11 mouse cellular contexts compared by ENCODE assay signal in the genomic region with DNA sequence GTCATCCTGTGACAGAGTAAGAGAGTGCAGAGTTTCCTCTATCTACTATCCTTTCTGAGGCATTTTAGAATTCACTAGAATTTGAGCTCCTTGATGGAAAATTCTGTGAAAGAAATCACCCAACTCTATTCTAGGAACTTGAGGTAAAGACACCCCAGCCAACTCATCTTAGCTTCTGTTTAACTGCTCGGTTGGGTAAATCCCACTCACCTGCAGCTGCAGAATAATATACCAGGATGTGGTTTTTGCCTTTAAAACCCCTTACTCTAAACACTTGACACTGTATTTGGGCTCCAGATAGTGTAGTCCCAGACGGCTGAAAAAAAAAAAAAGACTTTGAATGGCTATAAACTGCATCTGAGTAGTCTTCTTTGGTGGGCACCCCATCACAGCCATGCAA.
"Had no signal": no experiment of that assay in that cellular context is flagged by ENCODE, and none has a peak within 500 bp of the region (broad histone marks: within the 10 kb centered on the region; RNA-seq: fewer than 3 reads in every experiment).

No protein-coding gene starts in this region.

- ATAC-seq: liver, postnatal 0 days; lung, postnatal 0 days; midbrain, embryonic 16.5 days had no signal

- DNase-seq: kidney, adult 2 months; kidney, postnatal 25 days; layer of hippocampus, postnatal 36 days; left cerebral cortex, postnatal 4 days; liver, postnatal 0 days; lung, embryonic 14.5 days; right cerebral cortex, adult 18-20 months; right cerebral cortex, postnatal 14 days; right cerebral cortex, postnatal 4 days had no signal
